Mouse (Mus musculus): ENCODE measurements at regions not wholly inside any gene's neighbourhood (a gene's known extent, or its start where the extent isn't known, plus 50 kb on each side); places are given as distances from the start of the nearest gene placed in this dataset.

DNA sequence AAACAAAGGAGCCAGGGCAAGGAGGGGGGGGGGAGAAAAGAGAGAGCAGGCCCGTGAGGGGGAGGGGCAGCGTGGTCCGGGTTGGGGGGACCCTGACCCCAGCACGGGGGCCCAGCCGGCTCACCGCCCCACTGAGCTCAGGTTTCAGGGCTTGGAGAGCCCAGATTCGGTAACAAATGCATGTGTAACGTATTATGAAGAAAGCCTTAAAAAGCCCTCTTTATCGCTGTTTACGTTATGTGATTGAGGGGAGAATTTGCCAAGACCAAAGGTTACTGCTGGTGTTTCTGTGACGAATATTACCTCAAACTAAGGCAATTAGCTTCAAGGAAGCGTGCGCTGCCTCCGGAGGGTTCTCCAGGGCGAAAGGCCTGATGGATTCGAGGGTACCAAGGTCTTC is 54.2 kb downstream of the Barx1 start:
- DNase-seq (ENCODE audit: low spot score in 2 of 2): no peak
- intact Hi-C loops (cut with DNase I): no loop called here

- no peak for DNase-seq (ENCODE audit: low spot score in 2 of 2)
- intact Hi-C loops (cut with DNase I): no loop called here
Measured at GRCm38 (mm10) chr13:48717451-48717850, 54.7 kb downstream of the Barx1 start.

- intact Hi-C loops (cut with DNase I): no loop called here
- no peak for DNase-seq (ENCODE audit: low spot score in 2 of 2)
Measured at GRCm38 (mm10) chr13:48723676-48724075, 60.9 kb downstream of the Barx1 start.

GRCm38 (mm10) chr13:48726430-48726829 is 63.6 kb downstream of the Barx1 start:
- peak in 1 of 2 experiments; percentile 37 for DNase-seq (ENCODE audit: low spot score in 2 of 2)
- intact Hi-C loops (cut with DNase I): no loop called here

- no peak for DNase-seq (ENCODE audit: low spot score in 2 of 2)
- intact Hi-C loops (cut with DNase I): loop anchor here (5.0 kb wide), 1 partner anchor 66 kb away; no protein-coding TSS in a partner anchor
Measured at GRCm38 (mm10) chr13:48731046-48731996, 68.5 kb downstream of the Barx1 start.

GRCm38 (mm10) chr13:48732168-48732841 is 69.5 kb downstream of the Barx1 start:
- intact Hi-C loops (cut with DNase I): loop anchor here (5.0 kb wide), 1 partner anchor 65 kb away; no protein-coding TSS in a partner anchor
- DNase-seq (ENCODE audit: low spot score in 2 of 2): peak in 1 of 2 experiments; percentile 27

DNA sequence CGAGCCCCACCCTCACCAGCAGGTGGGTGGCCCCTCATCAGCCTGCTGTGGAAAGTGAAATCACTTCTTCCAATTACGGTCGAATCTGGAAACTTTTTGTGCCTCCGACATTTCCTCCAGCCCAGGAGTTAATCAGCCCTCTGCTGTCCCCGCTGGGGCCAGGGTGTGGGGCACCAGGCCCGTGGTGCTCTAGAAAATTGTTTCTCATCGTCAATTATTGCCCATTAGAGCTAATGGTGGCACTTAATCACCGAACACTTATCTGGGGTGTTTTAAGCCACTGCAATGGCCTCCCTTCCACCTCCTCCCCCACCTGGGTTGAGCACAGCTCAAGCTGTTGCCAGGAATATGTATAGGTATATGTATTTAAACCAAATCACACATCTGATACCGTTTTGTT is 72.2 kb downstream of the Barx1 start:
- DNase-seq (ENCODE audit: low spot score in 2 of 2): no peak

DNA sequence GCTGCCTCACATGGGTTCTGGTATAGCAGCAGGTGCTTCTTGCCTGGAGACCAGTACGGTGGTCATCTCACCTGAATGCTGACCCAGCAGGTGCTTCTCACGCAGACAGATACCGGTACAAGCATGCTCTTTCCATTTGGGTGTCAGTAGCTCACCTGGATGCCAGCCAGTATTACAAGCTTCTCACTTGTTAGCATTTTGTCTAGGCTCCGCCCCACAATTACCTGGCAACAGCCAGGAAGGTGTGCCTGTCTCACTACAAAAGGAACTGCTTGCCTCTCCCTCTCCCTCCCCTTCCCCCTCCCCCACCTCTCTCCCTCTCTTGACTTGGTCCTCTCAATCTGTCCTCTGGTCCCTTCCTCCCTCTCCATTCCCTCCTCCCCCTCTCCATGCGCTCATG is 82.8 kb downstream of the Barx1 start:
- no peak for DNase-seq (ENCODE audit: low spot score in 2 of 2)
- intact Hi-C loops (cut with DNase I): no loop called here

More for the DNA sequence above, 72.2 kb downstream of the Barx1 start:
- intact Hi-C loops (cut with DNase I): loop anchor here (5.0 kb wide), 1 partner anchor 62 kb away; no protein-coding TSS in a partner anchor

GRCm38 (mm10) chr13:48746301-48746700 is 83.5 kb downstream of the Barx1 start:
- no peak for DNase-seq (ENCODE audit: low spot score in 2 of 2)
- intact Hi-C loops (cut with DNase I): no loop called here

All from left cerebral cortex, postnatal 14 days (tissue).